Mouse (Mus musculus) kidney, postnatal 0 days (tissue): ENCODE measurements around the gene Ttc30a2. TPM values are rescaled to one million over a fixed set of nuclear protein-coding genes. Genes with fewer than 3 reads are reported as not detected.

Experiments used
- ATAC-seq: fragments of 200-750 bp; cut with Nextera tagmentation; replicated peaks from 2 replicates; pipeline ENCODE4 v1.8.0; 2017; ENCODE audit warnings: low read depth, moderate number of reproducible peaks, moderate TSS enrichment, moderate library complexity; ENCODE audit not compliant: low FRiP score
- DNase-seq: peaks from one replicate; pipeline ENCODE4 v3.0.0-alpha.2; 2016; ENCODE audit warnings: low spot score
- H3K27ac ChIP-seq: fragments of 300-500 bp; sonication (generic); 2 replicates; pipeline ENCODE4 v1.5.1; 2014; ENCODE audit warnings: mild to moderate bottlenecking
- H3K27me3 ChIP-seq: fragments of 300-500 bp; sonication (generic); 2 replicates; pipeline ENCODE4 v1.6.1; 2014; ENCODE audit warnings: low read length, mixed read lengths; ENCODE audit not compliant: insufficient read depth
- H3K36me3 ChIP-seq: fragments of 300-500 bp; sonication (generic); 2 replicates; pipeline ENCODE4 v1.6.1; 2014; ENCODE audit warnings: low read length, mixed read lengths; ENCODE audit not compliant: insufficient read depth
- H3K4me1 ChIP-seq: fragments of 300-500 bp; sonication (generic); replicated peaks from 2 replicates; pipeline ENCODE4 v1.6.1; 2014; ENCODE audit warnings: antibody characterized with exemption, low read length, mixed read lengths; ENCODE audit not compliant: insufficient read depth
- H3K4me2 ChIP-seq: fragments of 300-500 bp; sonication (generic); 2 replicates; pipeline ENCODE4 v1.6.1; 2014; ENCODE audit warnings: mild to moderate bottlenecking, low read length, moderate library complexity, mixed read lengths
- H3K4me3 ChIP-seq: fragments of 300-500 bp; sonication (generic); replicated peaks from 2 replicates; pipeline ENCODE4 v1.5.1; 2014; ENCODE audit warnings: low read depth, low read length
- H3K9ac ChIP-seq: fragments of 300-500 bp; sonication (generic); 2 replicates; pipeline ENCODE4 v1.6.1; 2014; ENCODE audit warnings: low read depth, low read length
- H3K9me3 ChIP-seq: fragments of 300-500 bp; sonication (generic); replicated peaks from 2 replicates; pipeline ENCODE4 v1.6.1; 2016; ENCODE audit warnings: low read length, inconsistent platforms, mixed read lengths
- CTCF ChIP-seq: IDR thresholded peaks from 2 replicates; pipeline ENCODE4 v1.5.1; 2016; ENCODE audit warnings: antibody characterized with exemption, low read depth, mild to moderate bottlenecking, moderate library complexity
- WGBS: fragments of 180-500 bp; shearing (Covaris S2); extraction: QIAGEN DNeasy Blood & Tissue Kit; methylation state at CpG from one replicate; pipeline ENCODE4 v1.1.7; 2014; 5-methylcytosine and 5-hydroxymethylcytosine counted together
- polyA plus RNA-seq: library from polyadenylated mRNA; unstranded; fragments of >200 nt; fragmentation: Nextera tagmentation; extraction: Ambion mirVana; gene quantifications from 2 replicates; pipeline ENCODE4 v1.2.1, GENCODE M21; 2015

Ttc30a2 gene
- polyA plus RNA-seq, 1 experiment from 2014 or later = 0.51 TPM

- Histone ChIP-seq H3K4me1 (no peaks in the 10 kb centered on the region), H3K36me3 (no peaks in the 10 kb centered on the region; the same call in 1 of the 2 replicates), H3K27me3 (no peaks in the 10 kb centered on the region), H3K27ac (no peak overlapping the region), H3K4me3 (no peak overlapping the region), H3K4me2 (no peak overlapping the region), H3K9me3 (no peaks in the 10 kb centered on the region), H3K9ac (no peak overlapping the region)
- WGBS = 33% methylated on average over 7 of the region's 7 CpGs
- TF ChIP-seq CTCF = no peak
- DNase-seq = no peak
- no peak for ATAC-seq
These were observed 44.4 kb downstream of the Ttc30a2 start for GRCm38 (mm10) chr2:75933541-75933940.

GRCm38 (mm10) chr2:75930941-75931340 lies 47.0 kb downstream of the Ttc30a2 start:
- ATAC-seq = no peak
- no peak overlapping the region for H3K9ac ChIP-seq
- DNase-seq = no peak
- 81% methylated on average over 2 of the region's 2 CpGs for WGBS
- peaks cover 5% of the 10 kb centered on the region; the same call in 1 of the 2 replicates for H3K36me3 ChIP-seq
- TF ChIP-seq CTCF = no peak
- H3K27ac ChIP-seq = no peak overlapping the region
- H3K27me3 ChIP-seq = no peaks in the 10 kb centered on the region
- H3K4me2 ChIP-seq = no peak overlapping the region
- no peaks in the 10 kb centered on the region for H3K9me3 ChIP-seq
- H3K4me3 ChIP-seq = no peak overlapping the region
- H3K4me1 ChIP-seq = no peaks in the 10 kb centered on the region

GRCm38 (mm10) chr2:75929786-75930444 lies 48.1 kb downstream of the Ttc30a2 start:
- Histone ChIP-seq H3K36me3 (peaks cover 5% of the 10 kb centered on the region; the same call in 1 of the 2 replicates), H3K9ac (no peak overlapping the region), H3K9me3 (no peaks in the 10 kb centered on the region), H3K4me3 (no peak overlapping the region), H3K4me1 (no peaks in the 10 kb centered on the region), H3K27me3 (no peaks in the 10 kb centered on the region), H3K4me2 (no peak overlapping the region), H3K27ac (no peak overlapping the region)
- ATAC-seq = no peak
- DNase-seq = no peak
- no peak for TF ChIP-seq CTCF
- WGBS = 87% methylated on average over 6 of the region's 6 CpGs

GRCm38 (mm10) chr2:75929141-75929540 lies 48.8 kb downstream of the Ttc30a2 start:
- Histone ChIP-seq H3K9me3 (no peaks in the 10 kb centered on the region), H3K9ac (no peak overlapping the region), H3K27me3 (no peaks in the 10 kb centered on the region), H3K4me1 (no peaks in the 10 kb centered on the region), H3K36me3 (peaks cover 5% of the 10 kb centered on the region; the same call in 1 of the 2 replicates), H3K4me2 (no peak overlapping the region), H3K4me3 (no peak overlapping the region), H3K27ac (no peak overlapping the region)
- DNase-seq (no peak), ATAC-seq (no peak)
- TF ChIP-seq CTCF = no peak
- 98% methylated on average over 2 of the region's 2 CpGs for WGBS

GRCm38 (mm10) chr2:75928011-75928410 lies 50.0 kb downstream of the Ttc30a2 start:
- TF ChIP-seq CTCF = no peak
- H3K9ac ChIP-seq = no peak overlapping the region
- no peak for DNase-seq
- H3K4me1 ChIP-seq = no peaks in the 10 kb centered on the region
- no peak for ATAC-seq
- WGBS = 93% methylated on average over 3 of the region's 3 CpGs
- no peaks in the 10 kb centered on the region for H3K9me3 ChIP-seq
- H3K4me2 ChIP-seq = no peak overlapping the region
- H3K4me3 ChIP-seq = no peak overlapping the region
- H3K27me3 ChIP-seq = no peaks in the 10 kb centered on the region
- peaks cover 5% of the 10 kb centered on the region; the same call in 1 of the 2 replicates for H3K36me3 ChIP-seq
- H3K27ac ChIP-seq = no peak overlapping the region

GRCm38 (mm10) chr2:75926061-75926460 lies 51.9 kb downstream of the Ttc30a2 start:
- Histone ChIP-seq H3K4me2 (no peak overlapping the region), H3K27ac (no peak overlapping the region), H3K36me3 (peaks cover 8% of the 10 kb centered on the region; the same call in 1 of the 2 replicates), H3K9me3 (no peaks in the 10 kb centered on the region), H3K4me3 (no peak overlapping the region), H3K4me1 (no peaks in the 10 kb centered on the region), H3K27me3 (no peaks in the 10 kb centered on the region), H3K9ac (no peak overlapping the region)
- no peak for TF ChIP-seq CTCF
- 83% methylated on average over 5 of the region's 5 CpGs for WGBS
- DNase-seq = no peak
- ATAC-seq = no peak

Other genes with a start within 250 kb of the Ttc30a2 start
- gene Agps, start 146.0 kb downstream of the Ttc30a2 start, polyA plus RNA-seq = 22.7 and 25.6 TPM in 2 replicates
- gene Ttc30b, start 39.6 kb downstream of the Ttc30a2 start, polyA plus RNA-seq = 14.1 and 14.5 TPM in 2 replicates
- gene Ttc30a1, start 3.8 kb upstream of the Ttc30a2 start, polyA plus RNA-seq = 6.7 and 7.0 TPM in 2 replicates